Mouse (Mus musculus): ENCODE results near the gene Clcn2. TPM values are rescaled to one million over a fixed set of nuclear protein-coding genes. Genes with fewer than 3 reads are reported as not detected.
"Not testable (repeated sequence)": the region's sequence is repeated elsewhere in the genome, so short reads cannot be mapped to it uniquely, and the experiment has no call there.

Clcn2 gene
- total RNA-seq, 2 experiments from 2014 or later: 1.2 to 1.6 TPM

DNA sequence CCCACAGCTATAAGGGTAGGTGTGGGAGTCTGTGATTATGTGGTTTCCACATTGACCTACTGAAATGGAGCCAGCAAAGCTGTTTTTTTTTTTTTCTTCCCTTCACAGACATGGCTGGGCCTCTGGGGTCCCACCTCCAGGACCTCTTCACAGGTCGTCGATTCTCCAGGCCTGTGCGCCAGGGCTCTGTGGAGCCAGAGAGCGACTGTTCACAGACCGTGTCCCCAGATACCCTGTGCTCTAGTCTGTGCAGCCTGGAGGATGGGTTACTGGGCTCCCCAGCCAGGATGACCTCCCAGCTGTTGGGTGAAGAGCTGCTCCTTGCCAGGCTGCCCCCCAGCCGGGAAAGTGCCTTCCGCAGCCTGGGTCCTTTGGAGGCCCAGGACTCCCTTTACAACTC lies 16.2 kb downstream of the Clcn2 start:
- DNase-seq: no peak

- no peak for DNase-seq
Observed at GRCm38 (mm10) chr16:20700036-20700435, 17.5 kb downstream of the Clcn2 start.

DNA sequence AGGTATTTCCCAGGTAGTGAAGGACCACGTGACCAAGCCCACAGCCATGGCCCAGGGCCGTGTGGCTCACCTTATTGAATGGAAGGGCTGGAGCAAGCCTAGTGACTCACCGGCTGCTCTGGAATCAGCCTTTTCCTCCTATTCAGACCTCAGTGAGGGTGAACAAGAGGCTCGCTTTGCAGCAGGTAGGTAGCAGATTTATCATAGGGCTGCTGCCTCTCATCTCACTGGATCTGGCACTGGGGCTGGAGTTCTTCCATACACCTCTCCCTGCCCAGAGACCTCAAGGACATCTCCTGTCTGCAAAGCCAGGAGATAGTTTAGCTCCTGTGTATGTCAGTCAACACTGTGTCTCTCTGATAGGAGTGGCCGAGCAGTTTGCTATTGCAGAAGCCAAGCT lies 18.3 kb downstream of the Clcn2 start:
- DNase-seq: no peak

DNA sequence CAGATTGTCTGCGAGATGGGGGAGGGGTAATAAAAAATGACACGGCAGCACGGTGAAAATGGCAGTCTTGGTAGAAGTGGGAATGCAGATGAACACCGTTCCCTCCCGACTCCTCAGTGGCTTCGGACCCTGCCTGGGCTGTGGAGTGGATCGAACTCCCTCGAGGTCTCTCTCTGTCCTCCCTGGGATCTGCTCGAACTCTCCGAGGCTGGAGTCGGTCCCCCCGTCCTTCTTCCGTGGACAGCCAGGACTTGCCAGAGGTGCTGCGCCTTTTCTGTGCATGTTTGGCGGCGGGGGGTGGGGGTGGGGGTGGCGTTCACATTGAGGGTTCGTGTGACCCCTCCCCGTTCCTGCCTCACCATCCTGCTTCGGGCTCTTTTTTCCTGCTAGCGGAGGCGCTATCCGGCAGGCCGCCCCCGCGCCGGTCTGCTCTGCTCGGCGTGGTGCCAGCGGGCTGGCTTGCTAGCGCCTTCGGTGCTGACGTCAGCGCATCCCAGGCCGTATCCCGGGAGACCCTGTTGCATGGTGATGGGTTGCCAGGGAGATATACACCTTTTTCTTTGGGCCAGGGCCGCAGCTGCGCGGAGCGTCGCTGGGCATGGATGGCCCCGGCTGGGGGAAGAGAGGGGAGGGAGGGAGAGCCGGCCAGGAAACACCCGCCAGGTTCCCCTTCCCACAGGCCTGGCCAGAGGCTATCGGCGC lies 21.8 kb downstream of the Clcn2 start:
- peak; percentile 86 to 91 for DNase-seq

DNA sequence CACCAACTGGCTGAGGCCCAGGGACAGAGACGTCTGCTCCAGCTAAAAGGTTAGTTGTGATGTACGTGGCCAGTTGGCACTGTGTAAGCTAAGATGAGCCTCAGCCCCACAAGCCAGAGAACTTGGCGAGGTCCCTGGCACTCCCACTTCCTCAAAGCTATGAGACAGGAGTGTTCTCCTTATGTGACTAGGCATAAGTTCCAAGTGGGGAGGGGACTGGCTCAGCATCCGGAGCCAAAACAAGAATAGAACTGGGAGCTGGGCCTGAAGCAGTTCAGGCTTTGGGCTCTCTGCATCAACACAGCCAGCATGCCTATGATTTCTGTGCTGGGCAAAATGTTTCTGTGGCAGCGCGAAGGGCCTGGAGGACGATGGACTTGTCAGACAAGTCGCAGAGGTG lies 22.8 kb downstream of the Clcn2 start:
- peak; percentile 70 to 80 for DNase-seq

GRCm38 (mm10) chr16:20693111-20693701 lies 24.3 kb downstream of the Clcn2 start, which contains the start of gene Fam131a:
TSS of gene Fam131a (plus strand) at chr16:20693241.
- DNase-seq: peak; percentile 92 to 94

GRCm38 (mm10) chr16:20692241-20692965 lies 25.1 kb downstream of the Clcn2 start:
- no peak for DNase-seq

- DNase-seq: no peak
Observed at GRCm38 (mm10) chr16:20691617-20692016, 25.9 kb downstream of the Clcn2 start.

GRCm38 (mm10) chr16:20690774-20691173 lies 26.8 kb downstream of the Clcn2 start:
- no peak for DNase-seq

- DNase-seq: peak; percentile 87 to 92
Observed at GRCm38 (mm10) chr16:20677974-20678675, 39.4 kb downstream of the Clcn2 start.

DNA sequence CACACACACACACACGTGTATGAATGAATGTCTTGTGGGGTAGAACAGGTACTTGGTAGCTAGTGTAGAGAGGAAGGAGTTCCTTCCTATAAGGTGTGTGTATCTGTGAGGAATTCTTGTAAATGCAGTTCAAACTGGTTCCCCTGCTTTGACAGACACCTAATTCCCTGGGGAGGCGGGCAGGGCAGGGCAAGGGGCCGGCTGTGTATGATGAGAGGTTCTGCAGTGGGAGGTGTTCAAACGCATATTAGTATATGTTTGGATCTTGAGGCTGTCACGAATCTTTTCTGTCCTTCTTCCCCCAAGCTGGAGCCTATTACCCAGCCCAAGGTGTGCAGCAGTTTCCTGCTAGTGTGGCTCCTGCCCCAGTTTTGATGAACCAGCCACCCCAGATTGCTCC lies 40.2 kb downstream of the Clcn2 start:
- DNase-seq: no peak

- DNase-seq: no peak
Observed at GRCm38 (mm10) chr16:20676702-20677101, 40.8 kb downstream of the Clcn2 start.

DNA sequence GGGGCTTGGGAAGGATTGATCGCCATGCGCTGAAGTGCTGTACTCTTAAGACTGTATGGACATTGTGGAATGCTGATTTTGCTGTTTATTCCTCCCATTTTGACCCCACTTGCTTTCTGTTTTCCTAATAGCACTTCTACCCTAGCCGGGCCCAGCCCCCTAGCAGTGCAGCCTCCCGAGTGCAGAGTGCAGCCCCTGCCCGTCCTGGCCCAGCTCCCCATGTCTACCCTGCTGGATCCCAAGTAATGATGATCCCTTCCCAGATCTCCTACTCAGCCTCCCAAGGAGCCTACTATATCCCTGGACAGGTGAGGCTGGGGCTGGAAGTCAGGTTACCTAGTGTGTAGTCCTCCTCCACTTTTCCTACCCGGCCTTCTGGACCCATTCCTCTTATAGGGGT lies 42.3 kb downstream of the Clcn2 start:
- no peak for DNase-seq

DNA sequence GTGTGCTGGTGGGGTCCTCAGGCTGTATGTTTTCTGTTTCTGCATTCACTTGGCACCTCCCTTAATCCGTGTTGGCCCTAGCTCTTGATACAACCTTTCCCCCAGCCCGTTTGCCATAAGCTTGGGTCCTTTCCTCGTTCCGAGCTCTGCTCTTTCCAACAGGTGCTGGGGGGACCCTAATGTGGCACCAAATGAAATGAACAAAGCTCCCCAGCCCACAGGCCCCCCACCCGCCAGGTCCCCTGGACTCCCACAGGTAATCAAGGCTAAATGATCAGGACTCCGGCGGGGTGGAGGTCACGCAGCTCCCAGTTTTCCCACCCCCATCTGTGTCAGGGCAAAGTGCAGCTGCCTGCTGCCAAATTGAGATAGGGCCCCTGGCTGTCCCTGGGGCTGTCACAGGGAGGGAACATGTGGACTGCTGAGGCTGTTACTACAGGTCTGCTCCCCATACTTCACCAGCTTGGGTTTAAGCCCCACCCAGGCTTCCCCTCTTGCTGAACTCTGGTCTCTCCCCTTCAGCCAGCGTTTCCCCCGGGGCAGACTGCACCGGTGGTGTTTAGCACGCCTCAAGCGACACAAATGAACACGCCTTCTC lies 43.7 kb downstream of the Clcn2 start:
- DNase-seq: peak; percentile 42 to 51

GRCm38 (mm10) chr16:20672965-20673705 lies 44.4 kb downstream of the Clcn2 start:
- peak; percentile 72 to 84 for DNase-seq

- peak; percentile 97 for DNase-seq
Observed at GRCm38 (mm10) chr16:20672500-20672902, 45.0 kb downstream of the Clcn2 start.

DNA sequence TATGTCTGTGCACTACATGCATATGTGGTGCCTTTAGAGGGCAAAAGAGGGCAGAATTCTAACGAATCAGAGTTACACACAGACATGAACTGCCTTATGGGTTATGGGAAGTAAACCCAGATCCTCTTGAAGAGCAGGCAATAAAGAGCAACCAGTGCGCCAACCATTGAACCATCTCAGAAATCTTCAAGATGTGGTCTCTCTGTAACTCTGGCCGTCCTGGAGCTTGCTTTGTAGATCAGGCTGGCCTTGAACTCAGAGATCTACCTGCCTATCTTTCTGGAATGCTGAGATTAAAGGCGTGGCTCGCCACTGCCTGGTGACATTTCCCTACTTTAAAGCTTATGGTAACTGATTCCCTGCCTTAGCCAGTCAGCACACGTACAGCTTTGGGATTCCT lies 45.7 kb downstream of the Clcn2 start:
- DNase-seq: no peak

- no peak for DNase-seq
Observed at GRCm38 (mm10) chr16:20670291-20670690, 47.3 kb downstream of the Clcn2 start.

- not testable (repeated sequence) for DNase-seq
Observed at GRCm38 (mm10) chr16:20668013-20668412, 49.5 kb downstream of the Clcn2 start, which contains the start of gene Eif4g1. TSS of gene Eif4g1 (plus strand) at chr16:20668313.

DNA sequence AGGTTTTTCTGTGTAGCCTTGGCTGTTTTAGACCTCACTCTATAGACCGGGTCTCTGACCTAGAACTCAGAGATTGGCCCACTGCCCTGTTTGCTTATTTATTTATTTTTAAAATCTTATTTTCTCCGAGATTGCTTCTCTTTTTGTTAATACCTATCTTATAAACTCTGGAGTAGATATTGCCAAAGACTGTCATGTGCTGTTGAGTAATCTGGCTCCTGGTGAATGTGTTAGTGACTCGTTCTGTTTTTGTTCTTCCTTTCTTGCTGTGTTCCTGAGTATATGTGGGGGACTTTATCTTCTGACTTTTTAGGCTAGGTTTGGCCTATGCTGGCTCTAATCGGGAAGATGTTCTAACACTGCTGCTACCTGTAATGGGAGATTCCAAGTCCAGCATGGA lies 59.9 kb downstream of the Clcn2 start:
- no peak for DNase-seq

DNA sequence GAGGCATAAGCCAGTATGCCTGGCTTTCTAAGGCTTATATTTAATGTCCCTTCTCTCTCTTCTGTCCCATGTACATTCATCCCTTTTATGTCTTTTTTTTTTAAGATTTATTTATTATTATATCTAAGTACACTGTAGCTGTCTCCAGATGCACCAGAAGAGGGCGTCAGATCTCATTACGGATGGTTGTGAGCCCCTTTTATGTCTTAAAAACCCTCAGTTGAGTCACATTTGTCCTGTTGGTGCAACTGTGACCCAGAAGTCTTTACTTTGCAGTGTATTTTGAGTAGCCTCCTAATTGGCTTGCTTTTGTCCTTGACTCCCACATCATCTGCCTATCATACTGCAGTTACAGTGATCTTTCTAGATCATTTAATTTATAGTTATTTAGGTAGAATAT lies 64.2 kb downstream of the Clcn2 start:
- DNase-seq: no peak
